Mouse (Mus musculus): ENCODE data around the gene S1pr1. TPM values are rescaled to one million over a fixed set of nuclear protein-coding genes. Genes with fewer than 3 reads are reported as not detected.

S1pr1 gene
- polyA plus RNA-seq (2021) = 1.6 TPM

DNA sequence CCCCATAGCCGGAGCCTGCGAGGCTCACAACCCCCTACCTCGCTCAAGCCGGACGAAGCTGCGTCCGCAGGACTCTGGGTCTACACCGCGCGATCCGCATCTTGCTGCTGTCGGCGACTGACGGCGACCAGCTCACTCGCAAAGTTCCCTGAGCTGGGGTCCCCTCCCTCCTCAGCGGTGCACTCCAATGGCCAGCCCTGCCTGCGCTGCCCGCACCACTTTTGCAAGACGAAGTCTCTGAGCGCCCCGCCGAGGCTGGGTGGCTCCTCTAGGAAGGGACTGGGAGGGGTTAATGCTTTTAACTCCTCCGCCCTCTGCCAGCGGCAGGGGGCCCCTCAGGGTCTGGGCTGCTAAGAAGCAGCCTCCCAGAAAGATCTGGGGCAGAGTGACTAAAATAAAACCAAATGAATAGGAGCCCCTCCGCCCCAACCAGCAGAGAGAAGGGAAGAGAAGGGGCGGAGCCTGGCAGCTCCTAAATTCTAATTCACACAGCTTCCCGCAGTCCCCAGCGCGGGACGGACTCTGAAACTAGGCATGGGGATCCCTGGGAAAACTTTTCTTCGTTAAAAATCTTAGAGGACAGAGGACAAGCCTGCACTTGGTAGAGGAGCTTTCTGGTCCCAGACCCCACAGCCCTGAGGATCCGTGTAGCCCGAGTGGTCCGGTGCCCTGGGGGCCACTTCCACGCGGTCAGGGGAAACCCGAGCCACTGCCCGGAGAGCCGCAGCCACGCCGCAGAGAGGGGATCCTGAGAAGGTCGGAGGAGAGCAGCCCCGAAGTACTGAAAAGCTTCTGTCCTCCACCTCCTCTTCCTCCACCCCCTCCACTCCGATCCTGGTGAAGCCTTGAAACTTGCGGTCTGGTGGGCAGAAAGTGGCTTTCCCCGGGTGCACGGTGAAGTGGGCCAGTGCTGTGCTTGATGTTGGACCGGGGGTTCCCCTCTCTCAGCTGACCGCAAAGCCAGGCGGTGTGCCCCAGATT is at the start of gene S1pr1:
S1pr1 (minus strand) TSS at position 402 of the 981 bp plus-strand sequence.
- CTCF ChIA-PET = interaction anchor here (1.0 to 2.6 kb wide), 5 partner anchors 11 to 222 kb away, joined by 3 to 7 read pairs (median 3); no protein-coding TSS in a partner anchor
- H3K27me3 ChIP-seq = no peaks in the 10 kb centered on the region
- in situ Hi-C loops (cut with MboI; ENCODE audit: low pct_unique_long_range_greater_than_20kb) = loop anchor here (5.0 kb wide), 2 partner anchors 172 to 262 kb away; partner anchors contain the start of gene Dph5
- peak; percentile 70 for ATAC-seq
- no peak for TF ChIP-seq CTCF (IDR thresholded peaks at IDR 0.05)
- DNase-seq (ENCODE audit: low read depth, low spot score) = no peak
- POLR2A ChIA-PET = interaction anchor here (0.5 to 1.5 kb wide), 3 partner anchors 13 to 175 kb away, joined by 5 to 12 read pairs (median 6); partner anchors contain the start of gene Dph5

DNA sequence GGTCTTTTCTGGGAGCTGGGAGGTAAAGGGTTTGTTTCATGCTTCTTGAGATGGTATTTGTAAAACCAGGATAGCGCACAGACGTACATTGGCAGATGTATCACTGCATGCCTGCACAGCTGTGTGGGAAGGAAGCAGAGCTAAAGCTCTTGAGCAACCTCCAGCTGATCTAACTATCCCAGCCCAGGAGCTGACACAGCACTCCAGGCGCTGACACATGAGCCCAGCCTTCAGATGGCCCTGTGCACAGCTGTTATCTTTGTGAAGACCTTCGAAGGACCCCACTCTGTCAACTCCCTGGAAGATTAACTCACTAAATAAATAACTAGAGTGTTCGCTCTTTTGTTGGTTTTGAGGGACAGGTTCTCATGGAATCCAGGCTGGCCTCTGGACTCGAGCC is 48.4 kb upstream of the S1pr1 start:
- no peak for DNase-seq (ENCODE audit: low read depth, low spot score)
- no peak for TF ChIP-seq CTCF (IDR thresholded peaks at IDR 0.05)
- in situ Hi-C loops (cut with MboI; ENCODE audit: low pct_unique_long_range_greater_than_20kb) = no loop called here
- peaks cover 4% of the 10 kb centered on the region for H3K27me3 ChIP-seq
- CTCF ChIA-PET = interaction anchor here (0.9 to 2.6 kb wide), 5 partner anchors 9 to 64 kb away, joined by 3 to 12 read pairs (median 3); no protein-coding TSS in a partner anchor
- POLR2A ChIA-PET = no interaction called here
- ATAC-seq = no peak

DNA sequence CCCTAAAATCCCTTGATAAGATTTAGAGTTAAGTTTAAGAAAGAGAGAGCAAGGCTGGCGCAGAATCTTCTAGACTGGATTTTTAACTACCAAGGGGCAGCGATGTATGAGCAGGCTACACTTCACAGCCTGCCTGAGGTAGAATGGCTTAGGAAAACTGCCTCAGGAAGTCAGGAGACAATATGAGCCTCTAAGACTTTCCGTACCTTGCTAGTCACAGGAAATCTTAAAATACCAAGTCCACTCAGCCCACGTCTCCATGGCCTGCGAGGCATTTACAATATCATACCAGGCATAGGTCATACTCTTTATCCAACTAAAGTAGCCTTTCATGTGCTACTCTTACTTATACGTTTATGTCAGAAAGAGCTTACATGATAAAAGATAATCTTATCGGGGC is 48.0 kb upstream of the S1pr1 start:
- no peak for TF ChIP-seq CTCF (IDR thresholded peaks at IDR 0.05)
- no peak for DNase-seq (ENCODE audit: low read depth, low spot score)
- no peak for ATAC-seq
- POLR2A ChIA-PET = no interaction called here
- CTCF ChIA-PET = interaction anchor here (1.3 to 1.4 kb wide), 2 partner anchors 16 to 65 kb away, joined by 3 to 4 read pairs; no protein-coding TSS in a partner anchor
- in situ Hi-C loops (cut with MboI; ENCODE audit: low pct_unique_long_range_greater_than_20kb) = no loop called here
- H3K27me3 ChIP-seq = peaks cover 4% of the 10 kb centered on the region

DNA sequence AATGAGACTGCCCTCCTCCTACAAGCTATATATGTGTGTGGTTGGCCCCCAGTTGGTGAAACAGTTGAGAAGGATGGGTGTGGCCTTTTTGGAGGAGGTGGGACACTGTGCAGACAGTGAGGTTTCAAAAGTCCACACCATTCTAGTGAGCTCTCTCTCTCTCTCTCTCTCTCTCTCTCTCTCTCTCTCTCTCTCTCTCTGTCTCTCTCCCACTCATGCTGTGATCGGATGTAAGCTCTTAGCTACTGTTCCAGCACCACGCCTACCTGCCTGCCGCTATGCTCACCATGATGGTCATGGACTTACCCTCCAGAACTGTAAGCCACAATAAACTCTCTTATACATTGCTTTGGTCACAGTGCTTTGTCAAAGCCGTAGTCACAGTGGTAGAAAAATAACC is 44.8 kb upstream of the S1pr1 start:
- TF ChIP-seq CTCF (IDR thresholded peaks at IDR 0.05) = no peak
- H3K27me3 ChIP-seq = no peaks in the 10 kb centered on the region
- no peak for DNase-seq (ENCODE audit: low read depth, low spot score)
- POLR2A ChIA-PET = no interaction called here
- CTCF ChIA-PET = no interaction called here
- no peak for ATAC-seq
- in situ Hi-C loops (cut with MboI; ENCODE audit: low pct_unique_long_range_greater_than_20kb) = no loop called here

DNA sequence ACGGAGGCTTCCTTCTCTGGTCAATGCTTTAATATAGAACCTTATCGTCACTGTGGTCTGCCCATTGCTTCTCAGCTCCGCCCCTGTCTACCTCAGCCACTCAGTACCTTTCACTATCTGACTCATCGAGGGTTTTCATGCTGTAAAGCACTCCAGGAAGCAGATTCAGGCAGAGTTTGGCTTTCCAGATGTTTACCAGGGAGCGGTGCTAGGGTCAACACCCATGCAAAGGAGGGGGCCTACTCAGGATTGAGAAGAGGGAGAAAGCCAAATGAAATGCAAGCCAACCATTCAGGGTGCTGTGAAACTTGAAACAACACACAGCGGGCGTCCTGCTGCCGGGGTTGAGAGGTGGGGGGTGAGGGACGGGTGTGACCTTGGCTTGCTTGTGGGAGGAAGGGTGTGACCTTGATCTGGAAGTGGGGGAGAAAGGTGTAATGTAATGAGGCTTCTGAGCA is 43.6 kb upstream of the S1pr1 start:
- TF ChIP-seq CTCF (IDR thresholded peaks at IDR 0.05) = no peak
- in situ Hi-C loops (cut with MboI; ENCODE audit: low pct_unique_long_range_greater_than_20kb) = no loop called here
- DNase-seq (ENCODE audit: low read depth, low spot score) (no peak), ATAC-seq (no peak)
- ChIA-PET CTCF (interaction anchor here (1.0 kb wide), 1 partner anchor 29 kb away, joined by 3 read pairs; no protein-coding TSS in a partner anchor), POLR2A (no interaction called here)
- H3K27me3 ChIP-seq = no peaks in the 10 kb centered on the region

DNA sequence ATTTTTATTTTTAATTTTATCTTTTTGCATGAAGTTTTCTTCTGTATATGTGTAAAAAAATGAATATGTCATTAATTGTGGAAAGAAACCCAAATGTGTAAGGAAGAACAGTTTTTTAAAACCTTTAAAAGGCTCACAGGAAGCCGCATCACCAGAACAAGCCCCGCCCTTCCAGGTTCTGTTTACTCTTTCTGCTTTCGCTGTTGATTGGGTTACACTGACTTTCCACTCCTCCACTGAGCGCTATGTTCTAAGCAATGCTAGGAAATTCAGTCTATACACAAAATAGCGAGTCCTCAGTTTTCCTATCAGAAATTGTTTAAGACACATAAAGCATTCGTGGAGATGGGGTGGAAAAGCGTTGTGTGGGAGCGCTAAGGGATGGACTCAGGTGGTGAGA is 39.6 kb upstream of the S1pr1 start:
- CTCF ChIA-PET = interaction anchor here (0.6 to 2.4 kb wide), 3 partner anchors 8 to 433 kb away, joined by 3 to 12 read pairs (median 3); no protein-coding TSS in a partner anchor
- DNase-seq (ENCODE audit: low read depth, low spot score) (no peak), ATAC-seq (no peak)
- no peak for TF ChIP-seq CTCF (IDR thresholded peaks at IDR 0.05)
- H3K27me3 ChIP-seq = no peaks in the 10 kb centered on the region
- POLR2A ChIA-PET = no interaction called here
- in situ Hi-C loops (cut with MboI; ENCODE audit: low pct_unique_long_range_greater_than_20kb) = no loop called here

DNA sequence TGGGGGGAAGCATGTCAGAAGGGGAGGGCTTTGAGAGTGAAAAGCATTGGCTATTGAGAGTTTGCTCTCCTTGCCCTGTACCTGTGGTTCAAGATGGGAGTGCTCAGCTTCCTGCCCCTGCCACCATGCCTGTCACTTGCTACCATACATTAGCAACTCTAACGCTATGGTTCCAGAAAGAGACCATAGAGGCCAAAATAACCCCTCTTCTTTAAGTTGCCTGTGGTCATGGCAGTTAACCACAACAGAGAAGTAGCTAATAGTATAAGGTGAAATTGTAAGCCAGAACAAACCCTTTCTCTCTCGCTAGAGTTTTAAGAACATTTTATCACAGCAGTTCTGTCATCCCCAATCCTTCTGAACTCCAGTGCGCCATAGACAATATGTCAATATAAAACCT is 35.5 kb upstream of the S1pr1 start:
- in situ Hi-C loops (cut with MboI; ENCODE audit: low pct_unique_long_range_greater_than_20kb) = no loop called here
- DNase-seq (ENCODE audit: low read depth, low spot score) = no peak
- ChIA-PET POLR2A (no interaction called here), CTCF (interaction anchor here (1.2 kb wide), 1 partner anchor 33 kb away, joined by 3 read pairs; no protein-coding TSS in a partner anchor)
- ATAC-seq = no peak
- H3K27me3 ChIP-seq = no peaks in the 10 kb centered on the region
- no peak for TF ChIP-seq CTCF (IDR thresholded peaks at IDR 0.05)

DNA sequence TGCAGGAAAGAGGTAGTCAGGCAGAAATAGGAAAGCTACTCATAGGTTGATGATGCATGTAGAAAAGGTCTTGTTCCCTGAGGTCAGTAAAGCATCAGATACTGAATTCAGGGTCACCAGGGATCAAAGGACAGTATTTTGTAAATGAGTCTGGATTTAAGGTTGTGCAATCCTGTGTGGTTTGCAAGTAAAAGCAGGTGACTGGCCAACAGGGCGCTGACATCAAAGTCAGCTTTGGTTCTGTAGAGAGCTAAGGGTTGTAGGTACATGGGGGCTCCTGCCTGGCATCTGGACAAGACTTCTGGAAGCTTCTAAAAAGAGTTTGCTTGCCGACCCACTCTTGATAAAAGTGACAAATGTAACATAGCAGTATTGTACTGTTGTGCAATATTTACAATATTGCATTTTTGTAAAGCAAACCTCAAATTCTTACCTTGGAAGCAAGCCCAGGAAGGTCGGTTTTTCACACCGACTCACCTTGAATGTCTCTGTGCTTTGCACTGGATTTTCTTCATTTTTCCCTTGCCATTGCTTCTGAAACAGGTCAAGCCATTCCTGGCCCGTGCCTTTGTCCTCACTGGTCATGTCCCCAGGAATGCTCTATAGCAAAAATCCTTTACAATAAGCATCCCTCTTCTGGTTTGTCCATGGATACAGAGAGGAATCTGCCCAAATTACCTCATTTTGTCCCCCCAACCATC is 33.6 kb upstream of the S1pr1 start:
- H3K27me3 ChIP-seq = no peaks in the 10 kb centered on the region
- no peak for ATAC-seq
- in situ Hi-C loops (cut with MboI; ENCODE audit: low pct_unique_long_range_greater_than_20kb) = no loop called here
- no peak for TF ChIP-seq CTCF (IDR thresholded peaks at IDR 0.05)
- CTCF ChIA-PET = no interaction called here
- POLR2A ChIA-PET = no interaction called here
- no peak for DNase-seq (ENCODE audit: low read depth, low spot score)

DNA sequence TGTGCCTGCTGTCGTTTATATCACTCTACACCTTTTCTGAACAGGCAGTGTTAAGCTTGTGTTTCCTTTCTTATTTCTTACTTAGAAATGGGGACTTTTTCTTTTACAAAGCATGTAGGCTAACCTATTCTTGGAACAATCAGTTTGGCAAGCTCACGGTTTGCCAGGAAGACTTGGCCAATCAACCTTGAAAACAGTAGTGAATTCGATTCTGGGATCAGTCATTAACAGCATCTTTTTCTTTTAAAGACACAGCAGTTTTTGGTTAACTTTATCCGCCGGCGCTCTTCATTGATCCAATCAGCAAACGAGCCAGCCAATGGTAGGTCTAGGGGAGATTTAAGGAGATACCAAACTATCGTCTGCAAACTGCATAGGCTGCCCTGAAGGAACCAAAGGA is 31.6 kb upstream of the S1pr1 start:
- TF ChIP-seq CTCF (IDR thresholded peaks at IDR 0.05) = no peak
- ATAC-seq = no peak
- in situ Hi-C loops (cut with MboI; ENCODE audit: low pct_unique_long_range_greater_than_20kb) = no loop called here

DNA sequence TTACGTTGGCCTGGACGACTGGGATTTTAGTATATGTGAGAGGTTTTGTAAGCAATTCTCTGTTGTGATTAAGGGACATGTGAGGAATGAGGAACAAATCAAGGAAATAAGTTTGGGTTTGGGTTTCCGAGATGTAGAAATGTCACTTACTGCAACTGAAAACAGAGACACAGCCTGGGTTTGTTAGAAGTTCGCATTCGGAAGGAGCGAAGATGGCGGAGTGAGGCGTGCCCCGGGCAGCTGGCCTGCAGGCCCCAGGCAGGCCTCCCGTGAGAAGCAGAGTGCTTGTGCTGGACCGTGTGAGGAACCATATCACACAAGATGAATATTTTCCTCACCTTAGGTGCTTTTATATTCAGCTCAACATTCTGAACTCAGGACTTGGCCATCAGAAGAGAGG is 30.2 kb upstream of the S1pr1 start:
- in situ Hi-C loops (cut with MboI; ENCODE audit: low pct_unique_long_range_greater_than_20kb) = no loop called here
- ChIA-PET POLR2A (no interaction called here), CTCF (interaction anchor here (0.9 kb wide), 1 partner anchor 103 kb away, joined by 3 read pairs; no protein-coding TSS in a partner anchor)
- TF ChIP-seq CTCF (IDR thresholded peaks at IDR 0.05) = no peak
- no peak for DNase-seq (ENCODE audit: low read depth, low spot score)
- no peaks in the 10 kb centered on the region for H3K27me3 ChIP-seq
- ATAC-seq = no peak

More for the DNA sequence above, 31.6 kb upstream of the S1pr1 start:
- CTCF ChIA-PET = interaction anchor here (0.8 to 1.7 kb wide), 7 partner anchors 8 to 88 kb away, joined by 3 to 4 read pairs (median 3); no protein-coding TSS in a partner anchor
- DNase-seq (ENCODE audit: low read depth, low spot score) = no peak
- POLR2A ChIA-PET = interaction anchor here (0.6 kb wide), 1 partner anchor 8 kb away, joined by 3 read pairs; no protein-coding TSS in a partner anchor
- no peaks in the 10 kb centered on the region for H3K27me3 ChIP-seq
